Mouse (Mus musculus) liver, postnatal 0 days (tissue): ENCODE measurements at regions not wholly inside any gene's neighbourhood (a gene's known extent, or its start where the extent isn't known, plus 50 kb on each side); places are given as distances from the start of the nearest gene placed in this dataset.

Experiments used
- ATAC-seq: fragments of 200-750 bp; cut with Nextera tagmentation; 2 replicates; pipeline ENCODE4 v1.8.0; 2017; ENCODE audit warnings: mild to moderate bottlenecking, moderate library complexity
- DNase-seq: peaks from one replicate; pipeline ENCODE4 v3.0.0-alpha.2; 2016
- H3K27ac ChIP-seq: fragments of 300-500 bp; sonication (generic); 2 replicates; pipeline ENCODE4 v1.5.1; 2014; ENCODE audit warnings: antibody characterized with exemption, moderate library complexity, mild to moderate bottlenecking, low read depth
- H3K27me3 ChIP-seq: fragments of 300-500 bp; sonication (generic); 2 replicates; pipeline ENCODE4 v1.6.1; 2014; ENCODE audit warnings: low read length, control low read depth, mixed read lengths; ENCODE audit not compliant: insufficient read depth
- H3K36me3 ChIP-seq: fragments of 300-500 bp; sonication (generic); replicated peaks from 2 replicates; pipeline ENCODE4 v1.6.1; 2014; ENCODE audit warnings: mild to moderate bottlenecking, control low read depth, low read length, moderate library complexity, mixed read lengths; ENCODE audit not compliant: insufficient read depth
- H3K4me1 ChIP-seq: fragments of 300-500 bp; sonication (generic); 2 replicates; pipeline ENCODE4 v1.6.1; 2014; ENCODE audit warnings: antibody characterized with exemption, mild to moderate bottlenecking, control low read depth; ENCODE audit not compliant: insufficient read depth
- H3K4me2 ChIP-seq: fragments of 300-500 bp; sonication (generic); 2 replicates; pipeline ENCODE4 v1.6.1; 2014; ENCODE audit warnings: low read depth, mild to moderate bottlenecking, low read length, moderate library complexity, mixed read lengths
- H3K4me3 ChIP-seq: fragments of 300-500 bp; sonication (generic); 2 replicates; pipeline ENCODE4 v1.5.1; 2014; ENCODE audit warnings: low read depth, low read length
- H3K9ac ChIP-seq: fragments of 300-500 bp; sonication (generic); replicated peaks from 2 replicates; pipeline ENCODE4 v1.6.1; 2014; ENCODE audit warnings: mild to moderate bottlenecking, moderate library complexity
- H3K9me3 ChIP-seq: fragments of 300-500 bp; sonication (generic); 2 replicates; pipeline ENCODE4 v1.6.1; 2016; ENCODE audit warnings: mild to moderate bottlenecking, control low read depth, low read length, mixed read lengths
- CTCF ChIP-seq: sonication (generic); IDR thresholded peaks from 2 replicates; pipeline ENCODE4 v1.5.1; 2016; ENCODE audit warnings: antibody characterized with exemption, low read depth
- EP300 ChIP-seq: IDR thresholded peaks from 2 replicates; pipeline ENCODE4 v1.6.1; 2016; ENCODE audit warnings: antibody characterized with exemption, low read depth, mild to moderate bottlenecking
- WGBS: fragments of 180-500 bp; shearing (Covaris S2); extraction: QIAGEN DNeasy Blood & Tissue Kit; methylation state at CpG from one replicate; pipeline ENCODE4 v1.1.7; 2014; ENCODE audit not compliant: insufficient replicate concordance; 5-methylcytosine and 5-hydroxymethylcytosine counted together

GRCm38 (mm10) chr2:75608482-75608881, 50.6 kb upstream of the Hnrnpa3 start:
- H3K27ac ChIP-seq, result no peak overlapping the region
- TF ChIP-seq EP300, result no peak
- TF ChIP-seq CTCF, result no peak
- no peaks in the 10 kb centered on the region for H3K36me3 ChIP-seq
- no peaks in the 10 kb centered on the region for H3K9me3 ChIP-seq
- H3K4me1 ChIP-seq, result peaks cover 12% of the 10 kb centered on the region
- 41% methylated on average over 15 of the region's 15 CpGs for WGBS
- H3K9ac ChIP-seq, result no peak overlapping the region
- no peak for DNase-seq
- ATAC-seq, result no peak
- no peak overlapping the region for H3K4me3 ChIP-seq
- no peak overlapping the region for H3K4me2 ChIP-seq
- peaks cover 16% of the 10 kb centered on the region; the same call in 1 of the 2 replicates for H3K27me3 ChIP-seq

- ATAC-seq (peak; percentile 57), DNase-seq (peak; percentile 37)
- H3K27me3 ChIP-seq, result peaks cover 16% of the 10 kb centered on the region; the same call in 1 of the 2 replicates
- H3K4me3 ChIP-seq, result no peak overlapping the region
- no peaks in the 10 kb centered on the region for H3K9me3 ChIP-seq
- peak overlapping the region; percentile 64 for H3K27ac ChIP-seq
- WGBS, result 25% methylated on average over 27 of the region's 27 CpGs
- peak overlapping the region; percentile 47; the same call in 1 of the 2 replicates for H3K4me2 ChIP-seq
- H3K4me1 ChIP-seq, result peaks cover 13% of the 10 kb centered on the region; the same call in 1 of the 2 replicates
- TF ChIP-seq CTCF, result 0 out of 2 replicates have a peak, but pooled peaks have one; percentile 5
- TF ChIP-seq EP300, result no peak
- peak overlapping the region; percentile 21; the same call in 1 of the 2 replicates for H3K9ac ChIP-seq
- H3K36me3 ChIP-seq, result no peaks in the 10 kb centered on the region
Measured at GRCm38 (mm10) chr2:75609150-75609946, 49.7 kb upstream of the Hnrnpa3 start.
